Mouse (Mus musculus): ENCODE results near the gene Snx25. TPM values are rescaled to one million over a fixed set of nuclear protein-coding genes. Genes with fewer than 3 reads are reported as not detected.

Gene Snx25
- total and polyA plus RNA-seq, 3 experiments: 6.9 to 22.2 (median 13.4) TPM

DNA sequence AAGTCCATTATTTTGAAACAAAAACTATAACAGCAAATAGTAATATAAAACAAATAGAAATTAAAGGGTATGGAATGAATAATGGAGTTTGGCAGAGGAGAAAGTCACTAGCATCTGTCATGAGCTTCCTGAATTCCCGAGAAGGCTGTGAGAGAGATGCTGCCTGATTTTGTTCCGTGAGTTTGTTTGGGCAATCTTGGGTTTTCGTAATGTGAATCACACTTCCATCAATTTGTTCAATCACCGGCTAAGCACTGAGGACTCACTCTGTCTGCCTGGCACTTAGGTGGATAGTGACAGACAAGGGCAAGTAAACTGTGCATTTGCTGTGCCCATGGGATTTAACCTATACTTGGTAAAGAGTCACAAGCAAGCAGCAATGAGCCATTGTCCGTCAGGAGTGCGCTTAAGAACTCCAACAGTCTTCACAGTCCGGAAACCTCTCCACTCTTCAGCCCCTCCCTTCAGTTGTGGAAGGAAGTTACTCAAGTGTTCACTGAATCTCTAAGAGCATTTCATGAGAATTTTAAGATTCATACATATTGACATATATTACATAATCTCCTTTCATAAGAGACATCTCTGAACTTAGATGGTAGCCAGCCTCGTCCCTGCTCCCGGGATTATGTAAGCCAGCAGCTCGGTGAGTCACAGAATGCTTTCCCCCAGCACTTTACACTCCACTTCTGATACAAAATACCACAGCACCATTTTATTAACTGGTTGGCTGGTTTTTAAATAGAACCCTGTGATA lies 13.9 kb downstream of the Snx25 start:
- in situ Hi-C loops (cut with MboI; ENCODE audit: low pct_ligation_motif_present, low pct_unique_long_range_greater_than_20kb, low sequenced_read_pairs): no loop called here
- peaks cover 0 to 2% of the 10 kb centered on the region in 2 experiments for H3K36me3 ChIP-seq (replicated peaks in 1 of 2; ENCODE audit: control insufficient read depth in 1 of 2, insufficient read depth in 1 of 2, low read length in 1 of 2)
- H3K4me1 ChIP-seq (ENCODE audit: control insufficient read depth in 1 of 2, insufficient read depth in 2 of 2): peaks cover 5 to 11% of the 10 kb centered on the region in 2 experiments
- H3K79me2 ChIP-seq (replicated peaks; ENCODE audit: control insufficient read depth, extremely low read depth, insufficient read depth, poor library complexity, severe bottlenecking): no peaks in the 10 kb centered on the region
- no peak overlapping the region for H3K4me2 ChIP-seq (ENCODE audit: insufficient read depth, low read depth, poor library complexity, severe bottlenecking)
- no peak overlapping the region for H3K9ac ChIP-seq (ENCODE audit: insufficient read depth, low read depth)
- no peak for TF ChIP-seq CHD2 (IDR thresholded peaks at IDR 0.05; ENCODE audit: low read length)
- TF ChIP-seq RCOR1 (conservative IDR thresholded peaks at IDR 0.05; ENCODE audit: low read depth, low read length): no peak
- TF ChIP-seq POLR2A (IDR thresholded peaks at IDR 0.05; ENCODE audit: low read depth, low read length): no peak
- no peak for TF ChIP-seq CTCF (conservative IDR thresholded peaks at IDR 0.05 in 1 of 2, IDR thresholded peaks at IDR 0.05 in 1 of 2; ENCODE audit: low read depth in 2 of 2, low read length in 2 of 2)
- TF ChIP-seq BHLHE40 (IDR thresholded peaks at IDR 0.05; ENCODE audit: low read depth, low read length): no peak
- no peak for TF ChIP-seq E2F4 (IDR thresholded peaks at IDR 0.05; ENCODE audit: insufficient replicate concordance, low read depth, low read length)
- TF ChIP-seq PAX5 (IDR thresholded peaks at IDR 0.05; ENCODE audit: low read length): no peak
- no peak for TF ChIP-seq KAT2A (IDR thresholded peaks at IDR 0.05; ENCODE audit: insufficient replicate concordance, low read length)
- no peak for TF ChIP-seq HCFC1 (IDR thresholded peaks at IDR 0.05; ENCODE audit: low read depth, low read length)
- TF ChIP-seq CHD1 (IDR thresholded peaks at IDR 0.05; ENCODE audit: low read depth, low read length): no peak
- TF ChIP-seq RAD21 (IDR thresholded peaks at IDR 0.05; ENCODE audit: low read depth, low read length): no peak
- no peak for TF ChIP-seq TCF12 (IDR thresholded peaks at IDR 0.05; ENCODE audit: low read depth, low read length)
- no peak for TF ChIP-seq JUN (IDR thresholded peaks at IDR 0.05; ENCODE audit: insufficient read depth, low read depth, low read length)
- TF ChIP-seq JUND (conservative IDR thresholded peaks at IDR 0.05; ENCODE audit: low read depth, low read length): no peak
- TF ChIP-seq IRF4 (IDR thresholded peaks at IDR 0.05; ENCODE audit: low read depth, low read length): no peak
- no peak for TF ChIP-seq ELF1 (IDR thresholded peaks at IDR 0.05; ENCODE audit: low read depth, low read length)
- TF ChIP-seq ZMIZ1 (IDR thresholded peaks at IDR 0.05; ENCODE audit: low read depth, low read length): no peak
- no peak for DNase-seq (ENCODE audit: extremely low read depth)
- H3K27ac ChIP-seq (ENCODE audit: insufficient read depth, low read depth): no peak overlapping the region
- dilution Hi-C loops (cut with MboI; ENCODE audit: extremely low pct_ligation_motif_present, extremely low pct_unique_long_range_greater_than_20kb, low sequenced_read_pairs): no loop called here
- no peaks in the 10 kb centered on the region for H3K9me3 ChIP-seq (replicated peaks; ENCODE audit: low read length)
- no peaks in the 10 kb centered on the region for H3K27me3 ChIP-seq (replicated peaks)
- H3K4me3 ChIP-seq (replicated peaks in 1 of 3; ENCODE audit: low read depth in 2 of 3, low read length in 2 of 3, poor library complexity in 1 of 3): no peak overlapping the region

DNA sequence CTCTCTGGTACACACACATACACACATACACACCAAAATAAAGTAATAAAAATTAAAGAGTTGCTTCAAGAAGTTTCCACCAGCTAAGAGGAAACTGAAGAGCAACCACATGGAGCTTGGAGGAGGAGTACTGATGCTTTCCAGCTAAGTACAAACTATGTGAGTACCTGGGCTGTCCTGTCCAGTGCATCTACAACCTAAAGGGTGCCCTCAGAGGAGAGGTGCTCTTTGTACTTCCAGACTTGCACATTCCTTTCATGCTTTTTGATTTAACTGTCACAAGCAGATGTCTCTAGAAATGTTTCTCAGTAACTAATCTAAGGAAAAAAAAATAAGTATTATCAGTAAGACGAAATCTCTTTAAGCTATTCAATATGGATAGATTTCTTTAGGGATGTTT lies 14.6 kb downstream of the Snx25 start:
- dilution Hi-C loops (cut with MboI; ENCODE audit: extremely low pct_ligation_motif_present, extremely low pct_unique_long_range_greater_than_20kb, low sequenced_read_pairs): no loop called here
- H3K27ac ChIP-seq (ENCODE audit: insufficient read depth, low read depth): no peak overlapping the region
- DNase-seq (ENCODE audit: extremely low read depth): no peak
- H3K9me3 ChIP-seq (replicated peaks; ENCODE audit: low read length): no peaks in the 10 kb centered on the region
- no peaks in the 10 kb centered on the region for H3K27me3 ChIP-seq (replicated peaks)
- H3K4me1 ChIP-seq (ENCODE audit: control insufficient read depth in 1 of 2, insufficient read depth in 2 of 2): peaks cover 4% of the 10 kb centered on the region in 2 experiments
- H3K79me2 ChIP-seq (replicated peaks; ENCODE audit: control insufficient read depth, extremely low read depth, insufficient read depth, poor library complexity, severe bottlenecking): no peaks in the 10 kb centered on the region
- in situ Hi-C loops (cut with MboI; ENCODE audit: low pct_ligation_motif_present, low pct_unique_long_range_greater_than_20kb, low sequenced_read_pairs): no loop called here
- H3K4me2 ChIP-seq (ENCODE audit: insufficient read depth, low read depth, poor library complexity, severe bottlenecking): no peak overlapping the region
- H3K4me3 ChIP-seq (replicated peaks in 1 of 3; ENCODE audit: low read depth in 2 of 3, low read length in 2 of 3, poor library complexity in 1 of 3): no peak overlapping the region
- TF ChIP-seq PAX5 (IDR thresholded peaks at IDR 0.05; ENCODE audit: low read length): no peak
- no peak for TF ChIP-seq ETS1 (conservative IDR thresholded peaks at IDR 0.05; ENCODE audit: low read depth, low read length)
- no peak for TF ChIP-seq USF1 (IDR thresholded peaks at IDR 0.05; ENCODE audit: low read depth, low read length)
- no peak for TF ChIP-seq BHLHE40 (IDR thresholded peaks at IDR 0.05; ENCODE audit: low read depth, low read length)
- no peak for TF ChIP-seq RAD21 (IDR thresholded peaks at IDR 0.05; ENCODE audit: low read depth, low read length)
- no peak for TF ChIP-seq USF2 (conservative IDR thresholded peaks at IDR 0.05; ENCODE audit: low read depth, low read length)
- no peak for TF ChIP-seq TBP (conservative IDR thresholded peaks at IDR 0.05; ENCODE audit: low read depth, low read length)
- TF ChIP-seq POLR2AphosphoS2 (IDR thresholded peaks at IDR 0.05; ENCODE audit: low read depth, low read length): no peak
- TF ChIP-seq GABPA (IDR thresholded peaks at IDR 0.05; ENCODE audit: insufficient replicate concordance, low read depth, low read length): no peak
- no peak for TF ChIP-seq NRF1 (IDR thresholded peaks at IDR 0.05; ENCODE audit: low read depth, low read length)
- TF ChIP-seq CTCF (conservative IDR thresholded peaks at IDR 0.05 in 1 of 2, IDR thresholded peaks at IDR 0.05 in 1 of 2; ENCODE audit: low read depth in 2 of 2, low read length in 2 of 2): no peak
- no peak for TF ChIP-seq MAX (IDR thresholded peaks at IDR 0.05; ENCODE audit: low read length)
- TF ChIP-seq POLR2A (IDR thresholded peaks at IDR 0.05; ENCODE audit: low read depth, low read length): no peak
- no peak for TF ChIP-seq JUND (conservative IDR thresholded peaks at IDR 0.05; ENCODE audit: low read depth, low read length)
- TF ChIP-seq TCF12 (IDR thresholded peaks at IDR 0.05; ENCODE audit: low read depth, low read length): no peak
- TF ChIP-seq RCOR1 (conservative IDR thresholded peaks at IDR 0.05; ENCODE audit: low read depth, low read length): no peak
- TF ChIP-seq MAZ (IDR thresholded peaks at IDR 0.05; ENCODE audit: low read depth, low read length): no peak
- no peak for TF ChIP-seq CHD1 (IDR thresholded peaks at IDR 0.05; ENCODE audit: low read depth, low read length)
- TF ChIP-seq ELF1 (IDR thresholded peaks at IDR 0.05; ENCODE audit: low read depth, low read length): no peak
- no peak for TF ChIP-seq E2F4 (IDR thresholded peaks at IDR 0.05; ENCODE audit: insufficient replicate concordance, low read depth, low read length)
- no peak overlapping the region for H3K9ac ChIP-seq (ENCODE audit: insufficient read depth, low read depth)
- peaks cover 0 to 2% of the 10 kb centered on the region in 2 experiments for H3K36me3 ChIP-seq (replicated peaks in 1 of 2; ENCODE audit: control insufficient read depth in 1 of 2, insufficient read depth in 1 of 2, low read length in 1 of 2)
